Mouse (Mus musculus): Measurements from ENCODE around the gene Snap25. TPM values are rescaled to one million over a fixed set of nuclear protein-coding genes. Genes with fewer than 3 reads are reported as not detected.

Snap25 gene
- total and polyA plus RNA-seq, 3 experiments: 0.11 TPM; not detected in 2

DNA sequence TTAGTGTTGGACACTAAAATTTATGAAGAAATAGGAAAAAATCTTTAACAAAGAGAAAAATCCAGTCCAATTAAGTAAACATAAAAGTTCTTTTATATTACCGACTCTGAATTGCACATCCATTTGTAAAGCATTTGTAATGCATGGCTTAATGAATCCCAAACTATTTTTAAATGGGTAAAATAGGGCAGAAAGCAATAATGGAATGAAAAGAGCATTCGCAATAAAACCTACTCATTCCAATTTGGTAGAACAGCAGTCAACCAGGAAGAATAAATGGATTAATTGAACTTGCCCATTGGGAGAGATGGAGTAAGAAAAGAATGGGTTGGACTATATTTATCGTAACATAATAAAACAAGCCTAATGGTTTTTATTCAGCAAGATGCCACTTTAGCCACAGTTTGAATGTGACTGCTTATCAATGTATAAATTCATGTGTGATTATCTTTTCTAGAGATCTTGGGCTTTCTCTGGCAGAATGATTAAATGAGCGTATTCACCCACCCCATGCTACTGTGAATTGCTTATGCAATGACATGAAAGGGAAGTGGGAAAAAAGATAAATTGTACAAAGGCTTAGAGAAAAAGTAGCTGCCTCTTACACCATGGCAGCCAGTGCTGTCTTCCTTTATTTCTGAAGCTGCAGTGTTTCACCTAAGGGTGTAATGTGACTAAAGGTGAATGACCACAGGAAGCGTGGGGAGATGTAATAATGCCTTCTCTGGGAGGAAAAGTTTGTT lies 45.7 kb downstream of the Snap25 start:
- H3K4me1 ChIP-seq (ENCODE audit: insufficient read depth, low read depth, low read length): no peaks in the 10 kb centered on the region
- no peak for DNase-seq (ENCODE audit: low spot score)
- TF ChIP-seq GATA1 (IDR thresholded peaks at IDR 0.05; ENCODE audit: borderline replicate concordance, low read length): no peak
- no peak for TF ChIP-seq TAL1 (conservative IDR thresholded peaks at IDR 0.05; ENCODE audit: low read depth, low read length)
- H3K36me3 ChIP-seq (replicated peaks): no peaks in the 10 kb centered on the region
- no peaks in the 10 kb centered on the region for H3K27me3 ChIP-seq (ENCODE audit: insufficient read depth, low read length)
- no peak overlapping the region for H3K4me3 ChIP-seq (ENCODE audit: low read depth, low read length)
- no peaks in the 10 kb centered on the region for H3K9me3 ChIP-seq (replicated peaks)
- ATAC-seq (ENCODE audit: extremely low read depth, insufficient number of reproducible peaks, low FRiP score, poor library complexity, severe bottlenecking): no peak

DNA sequence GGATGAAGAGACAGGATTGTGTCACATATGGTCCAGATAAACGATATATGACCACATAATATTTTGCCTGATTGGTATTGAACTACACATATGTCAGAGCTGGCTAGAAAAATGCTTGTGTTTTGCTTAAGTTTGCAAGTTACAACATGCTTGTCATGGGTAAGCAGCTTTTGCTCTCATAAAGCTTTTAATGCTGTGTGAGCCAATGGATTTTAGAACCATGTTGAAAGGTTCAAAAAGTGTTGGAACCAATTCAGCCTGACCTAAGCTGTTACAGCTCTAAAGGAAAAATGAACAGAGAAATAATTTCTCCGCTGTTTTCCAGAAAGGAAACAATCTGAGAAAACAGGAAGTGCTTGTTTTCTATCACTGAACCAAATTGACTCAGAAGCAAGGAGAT lies 64.9 kb downstream of the Snap25 start:
- no peak overlapping the region for H3K4me3 ChIP-seq (ENCODE audit: low read depth, low read length)
- no peak for ATAC-seq (ENCODE audit: extremely low read depth, insufficient number of reproducible peaks, low FRiP score, poor library complexity, severe bottlenecking)
- DNase-seq (ENCODE audit: low spot score): no peak
- no peaks in the 10 kb centered on the region for H3K27me3 ChIP-seq (ENCODE audit: insufficient read depth, low read length)
- H3K36me3 ChIP-seq (replicated peaks): no peaks in the 10 kb centered on the region
- H3K4me1 ChIP-seq (ENCODE audit: insufficient read depth, low read depth, low read length): no peaks in the 10 kb centered on the region
- peaks cover 4% of the 10 kb centered on the region; the same call in 1 of the 2 replicates for H3K9me3 ChIP-seq (replicated peaks)
- TF ChIP-seq TAL1 (conservative IDR thresholded peaks at IDR 0.05; ENCODE audit: low read depth, low read length): no peak
- no peak for TF ChIP-seq CTCF (IDR thresholded peaks at IDR 0.05; ENCODE audit: low read depth, low read length)
- TF ChIP-seq POLR2AphosphoS5 (IDR thresholded peaks at IDR 0.05; ENCODE audit: insufficient replicate concordance, low read depth, low read length): no peak
- TF ChIP-seq GATA2 (IDR thresholded peaks at IDR 0.05; ENCODE audit: borderline replicate concordance, low read depth, low read length): no peak
- TF ChIP-seq GATA1 (IDR thresholded peaks at IDR 0.05; ENCODE audit: borderline replicate concordance, low read length): no peak

- ATAC-seq (ENCODE audit: extremely low read depth, insufficient number of reproducible peaks, low FRiP score, poor library complexity, severe bottlenecking) (no peak), DNase-seq (ENCODE audit: low spot score) (no peak)
- Histone ChIP-seq H3K4me1 (ENCODE audit: insufficient read depth, low read depth, low read length) (no peaks in the 10 kb centered on the region), H3K27me3 (ENCODE audit: insufficient read depth, low read length) (no peaks in the 10 kb centered on the region), H3K4me3 (ENCODE audit: low read depth, low read length) (no peak overlapping the region), H3K36me3 (replicated peaks) (no peaks in the 10 kb centered on the region), H3K9me3 (replicated peaks) (peaks cover 4% of the 10 kb centered on the region; the same call in 1 of the 2 replicates)
- no peak for TF ChIP-seq CTCF (IDR thresholded peaks at IDR 0.05; ENCODE audit: low read depth, low read length)
- TF ChIP-seq TAL1 (conservative IDR thresholded peaks at IDR 0.05; ENCODE audit: low read depth, low read length): no peak
- no peak for TF ChIP-seq GATA2 (IDR thresholded peaks at IDR 0.05; ENCODE audit: borderline replicate concordance, low read depth, low read length)
- no peak for TF ChIP-seq GATA1 (IDR thresholded peaks at IDR 0.05; ENCODE audit: borderline replicate concordance, low read length)
- TF ChIP-seq POLR2AphosphoS5 (IDR thresholded peaks at IDR 0.05; ENCODE audit: insufficient replicate concordance, low read depth, low read length): no peak
Observed at GRCm38 (mm10) chr2:136778674-136779073, 65.4 kb downstream of the Snap25 start.

- TF ChIP-seq TAL1 (conservative IDR thresholded peaks at IDR 0.05; ENCODE audit: low read depth, low read length) (no peak), GATA2 (IDR thresholded peaks at IDR 0.05; ENCODE audit: borderline replicate concordance, low read depth, low read length) (no peak), GATA1 (IDR thresholded peaks at IDR 0.05; ENCODE audit: borderline replicate concordance, low read length) (no peak), POLR2AphosphoS5 (IDR thresholded peaks at IDR 0.05; ENCODE audit: insufficient replicate concordance, low read depth, low read length) (no peak), CTCF (IDR thresholded peaks at IDR 0.05; ENCODE audit: low read depth, low read length) (no peak)
- DNase-seq (ENCODE audit: low spot score) (no peak), ATAC-seq (ENCODE audit: extremely low read depth, insufficient number of reproducible peaks, low FRiP score, poor library complexity, severe bottlenecking) (no peak)
- no peaks in the 10 kb centered on the region for H3K4me1 ChIP-seq (ENCODE audit: insufficient read depth, low read depth, low read length)
- H3K4me3 ChIP-seq (ENCODE audit: low read depth, low read length): no peak overlapping the region
- no peaks in the 10 kb centered on the region for H3K27me3 ChIP-seq (ENCODE audit: insufficient read depth, low read length)
- no peaks in the 10 kb centered on the region for H3K36me3 ChIP-seq (replicated peaks)
- H3K9me3 ChIP-seq (replicated peaks): peaks cover 2% of the 10 kb centered on the region; the same call in 1 of the 2 replicates
Observed at GRCm38 (mm10) chr2:136780268-136780667, 67.0 kb downstream of the Snap25 start.

- Histone ChIP-seq H3K27me3 (ENCODE audit: insufficient read depth, low read length) (no peaks in the 10 kb centered on the region), H3K4me1 (ENCODE audit: insufficient read depth, low read depth, low read length) (no peaks in the 10 kb centered on the region), H3K9me3 (replicated peaks) (0 out of 2 replicates have a peak, but pooled peaks cover 2% of the 10 kb centered on the region), H3K4me3 (ENCODE audit: low read depth, low read length) (no peak overlapping the region), H3K36me3 (replicated peaks) (no peaks in the 10 kb centered on the region)
- DNase-seq (ENCODE audit: low spot score) (no peak), ATAC-seq (ENCODE audit: extremely low read depth, insufficient number of reproducible peaks, low FRiP score, poor library complexity, severe bottlenecking) (no peak)
- TF ChIP-seq CTCF (IDR thresholded peaks at IDR 0.05; ENCODE audit: low read depth, low read length): no peak
- TF ChIP-seq POLR2AphosphoS5 (IDR thresholded peaks at IDR 0.05; ENCODE audit: insufficient replicate concordance, low read depth, low read length): no peak
Observed at GRCm38 (mm10) chr2:136784310-136784709, 71.1 kb downstream of the Snap25 start.

GRCm38 (mm10) chr2:136788379-136788778 lies 75.1 kb downstream of the Snap25 start:
- no peaks in the 10 kb centered on the region for H3K27me3 ChIP-seq (ENCODE audit: insufficient read depth, low read length)
- ATAC-seq (ENCODE audit: extremely low read depth, insufficient number of reproducible peaks, low FRiP score, poor library complexity, severe bottlenecking) (no peak), DNase-seq (ENCODE audit: low spot score) (no peak)
- no peaks in the 10 kb centered on the region for H3K36me3 ChIP-seq (replicated peaks)
- H3K4me1 ChIP-seq (ENCODE audit: insufficient read depth, low read depth, low read length): no peaks in the 10 kb centered on the region
- H3K4me3 ChIP-seq (ENCODE audit: low read depth, low read length): no peak overlapping the region
- no peaks in the 10 kb centered on the region for H3K9me3 ChIP-seq (replicated peaks)
- TF ChIP-seq GATA2 (IDR thresholded peaks at IDR 0.05; ENCODE audit: borderline replicate concordance, low read depth, low read length) (no peak), POLR2AphosphoS5 (IDR thresholded peaks at IDR 0.05; ENCODE audit: insufficient replicate concordance, low read depth, low read length) (no peak), GATA1 (IDR thresholded peaks at IDR 0.05; ENCODE audit: borderline replicate concordance, low read length) (no peak), CTCF (IDR thresholded peaks at IDR 0.05; ENCODE audit: low read depth, low read length) (no peak), TAL1 (conservative IDR thresholded peaks at IDR 0.05; ENCODE audit: low read depth, low read length) (no peak)

Data from G1E (cell line).